Mouse (Mus musculus): ENCODE data around the gene Atrnl1. TPM values are rescaled to one million over a fixed set of nuclear protein-coding genes. Genes with fewer than 3 reads are reported as not detected.

The Atrnl1 gene
- total RNA-seq, 1 experiment = 6.7 TPM

GRCm38 (mm10) chr19:57591631-57592030, 19.2 kb upstream of the Atrnl1 start:
- TF ChIP-seq HCFC1 (IDR thresholded peaks at IDR 0.05; ENCODE audit: borderline replicate concordance, insufficient read depth, low read length) (no peak), MAFK (IDR thresholded peaks at IDR 0.05; ENCODE audit: insufficient read depth, low read depth, low read length) (no peak), CHD2 (IDR thresholded peaks at IDR 0.05; ENCODE audit: low read depth, low read length) (no peak), ZC3H11A (IDR thresholded peaks at IDR 0.05; ENCODE audit: borderline replicate concordance, low read depth, low read length) (no peak), ZNF384 (IDR thresholded peaks at IDR 0.05; ENCODE audit: low read depth, low read length) (no peak)

DNA sequence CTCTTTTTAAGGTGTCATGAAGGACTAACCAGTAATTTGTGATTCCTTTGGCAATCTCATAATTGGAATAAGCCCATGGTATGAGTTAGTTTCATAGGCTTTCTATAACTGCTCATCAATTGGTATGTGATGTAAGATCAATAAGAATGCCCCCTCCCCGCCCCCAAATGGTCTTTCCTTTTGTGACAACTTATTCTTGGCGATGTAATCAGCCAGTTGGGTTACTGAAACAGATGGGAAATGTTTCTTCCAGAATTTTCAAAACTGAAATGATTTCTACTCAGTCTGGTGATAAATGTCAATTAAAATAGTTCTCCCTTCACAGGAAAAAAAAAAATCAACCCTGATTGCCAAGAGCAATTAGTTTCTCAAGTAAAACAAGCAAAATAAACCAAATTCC, 18.5 kb upstream of the Atrnl1 start:
- DNase-seq (ENCODE audit: low read depth, low spot score) = no peak
- in situ Hi-C loops (cut with MboI; ENCODE audit: low sequenced_read_pairs in 2 of 2, unreplicated experiment in 2 of 2) = no loop called here
- Histone ChIP-seq H3K4me1 (ENCODE audit: control insufficient read depth in 2 of 2, insufficient read depth in 2 of 2, low read length in 2 of 2, poor library complexity in 1 of 2) (no peaks in the 10 kb centered on the region), H3K27ac (ENCODE audit: insufficient read depth, low read depth, low read length, poor library complexity, severe bottlenecking) (no peak overlapping the region), H3K9me3 (ENCODE audit: control insufficient read depth, insufficient read depth, low read depth, low read length) (no peaks in the 10 kb centered on the region), H3K4me3 (ENCODE audit: insufficient read depth in 1 of 2, low read depth in 1 of 2, low read length in 2 of 2, poor library complexity in 1 of 2, severe bottlenecking in 1 of 2) (no peak overlapping the region), H3K9ac (ENCODE audit: insufficient read depth, low read depth, low read length, poor library complexity, severe bottlenecking) (no peak overlapping the region), H3K36me3 (ENCODE audit: control insufficient read depth, insufficient read depth, low read length, poor library complexity, severe bottlenecking) (no peaks in the 10 kb centered on the region)
- TF ChIP-seq CHD2 (IDR thresholded peaks at IDR 0.05; ENCODE audit: low read depth, low read length) = no peak
- no peak for TF ChIP-seq HCFC1 (IDR thresholded peaks at IDR 0.05; ENCODE audit: borderline replicate concordance, insufficient read depth, low read length)
- TF ChIP-seq MAFK (IDR thresholded peaks at IDR 0.05; ENCODE audit: insufficient read depth, low read depth, low read length) = no peak
- TF ChIP-seq ZC3H11A (IDR thresholded peaks at IDR 0.05; ENCODE audit: borderline replicate concordance, low read depth, low read length) = no peak
- TF ChIP-seq ZNF384 (IDR thresholded peaks at IDR 0.05; ENCODE audit: low read depth, low read length) = no peak

More at GRCm38 (mm10) chr19:57591631-57592030, 19.2 kb upstream of the Atrnl1 start:
- Histone ChIP-seq H3K27ac (ENCODE audit: insufficient read depth, low read depth, low read length, poor library complexity, severe bottlenecking) (no peak overlapping the region), H3K36me3 (ENCODE audit: control insufficient read depth, insufficient read depth, low read length, poor library complexity, severe bottlenecking) (no peaks in the 10 kb centered on the region), H3K9me3 (ENCODE audit: control insufficient read depth, insufficient read depth, low read depth, low read length) (no peaks in the 10 kb centered on the region), H3K9ac (ENCODE audit: insufficient read depth, low read depth, low read length, poor library complexity, severe bottlenecking) (no peak overlapping the region), H3K4me1 (ENCODE audit: control insufficient read depth in 2 of 2, insufficient read depth in 2 of 2, low read length in 2 of 2, poor library complexity in 1 of 2) (no peaks in the 10 kb centered on the region), H3K4me3 (ENCODE audit: insufficient read depth in 1 of 2, low read depth in 1 of 2, low read length in 2 of 2, poor library complexity in 1 of 2, severe bottlenecking in 1 of 2) (no peak overlapping the region)
- in situ Hi-C loops (cut with MboI; ENCODE audit: low sequenced_read_pairs in 2 of 2, unreplicated experiment in 2 of 2) = no loop called here
- no peak for DNase-seq (ENCODE audit: low read depth, low spot score)

DNA sequence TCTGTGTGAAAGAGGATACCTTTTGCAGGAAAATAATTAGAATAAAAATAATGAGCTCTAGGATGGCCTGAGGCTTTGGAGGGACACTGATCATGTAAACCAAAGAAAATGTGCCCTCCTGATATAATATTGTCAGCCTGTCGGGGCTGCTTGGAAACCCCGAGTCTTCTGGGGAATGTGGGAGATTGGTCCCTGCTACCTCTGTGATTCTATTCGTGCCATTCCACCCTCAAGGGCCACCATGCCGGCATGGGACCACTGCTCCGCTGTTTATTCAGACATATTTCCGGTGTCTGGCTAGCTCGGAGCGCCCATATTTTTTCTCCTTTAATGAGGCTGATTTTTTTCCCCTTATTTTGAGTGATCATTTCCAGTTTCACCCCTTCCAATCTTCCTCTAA, 11.7 kb upstream of the Atrnl1 start:
- no peaks in the 10 kb centered on the region for H3K36me3 ChIP-seq (ENCODE audit: control insufficient read depth, insufficient read depth, low read length, poor library complexity, severe bottlenecking)
- no peaks in the 10 kb centered on the region for H3K9me3 ChIP-seq (ENCODE audit: control insufficient read depth, insufficient read depth, low read depth, low read length)
- H3K4me3 ChIP-seq (ENCODE audit: insufficient read depth in 1 of 2, low read depth in 1 of 2, low read length in 2 of 2, poor library complexity in 1 of 2, severe bottlenecking in 1 of 2) = no peak overlapping the region
- DNase-seq (ENCODE audit: low read depth, low spot score) = no peak
- in situ Hi-C loops (cut with MboI; ENCODE audit: low sequenced_read_pairs in 2 of 2, unreplicated experiment in 2 of 2) = no loop called here
- H3K27ac ChIP-seq (ENCODE audit: insufficient read depth, low read depth, low read length, poor library complexity, severe bottlenecking) = no peak overlapping the region
- H3K4me1 ChIP-seq (ENCODE audit: control insufficient read depth in 2 of 2, insufficient read depth in 2 of 2, low read length in 2 of 2, poor library complexity in 1 of 2) = no peaks in the 10 kb centered on the region; a peak in 1 of 4 replicates
- no peak overlapping the region for H3K9ac ChIP-seq (ENCODE audit: insufficient read depth, low read depth, low read length, poor library complexity, severe bottlenecking)
- TF ChIP-seq ZC3H11A (IDR thresholded peaks at IDR 0.05; ENCODE audit: borderline replicate concordance, low read depth, low read length) (no peak), MAFK (IDR thresholded peaks at IDR 0.05; ENCODE audit: insufficient read depth, low read depth, low read length) (no peak), HCFC1 (IDR thresholded peaks at IDR 0.05; ENCODE audit: borderline replicate concordance, insufficient read depth, low read length) (no peak), CHD2 (IDR thresholded peaks at IDR 0.05; ENCODE audit: low read depth, low read length) (no peak), ZNF384 (IDR thresholded peaks at IDR 0.05; ENCODE audit: low read depth, low read length) (no peak)

GRCm38 (mm10) chr19:57600233-57600929, 10.5 kb upstream of the Atrnl1 start:
- TF ChIP-seq ZC3H11A (IDR thresholded peaks at IDR 0.05; ENCODE audit: borderline replicate concordance, low read depth, low read length) (no peak), ZNF384 (IDR thresholded peaks at IDR 0.05; ENCODE audit: low read depth, low read length) (no peak), CHD2 (IDR thresholded peaks at IDR 0.05; ENCODE audit: low read depth, low read length) (no peak), HCFC1 (IDR thresholded peaks at IDR 0.05; ENCODE audit: borderline replicate concordance, insufficient read depth, low read length) (no peak), MAFK (IDR thresholded peaks at IDR 0.05; ENCODE audit: insufficient read depth, low read depth, low read length) (no peak)
- Histone ChIP-seq H3K9ac (ENCODE audit: insufficient read depth, low read depth, low read length, poor library complexity, severe bottlenecking) (no peak overlapping the region), H3K27ac (ENCODE audit: insufficient read depth, low read depth, low read length, poor library complexity, severe bottlenecking) (no peak overlapping the region), H3K36me3 (ENCODE audit: control insufficient read depth, insufficient read depth, low read length, poor library complexity, severe bottlenecking) (no peaks in the 10 kb centered on the region), H3K4me1 (ENCODE audit: control insufficient read depth in 2 of 2, insufficient read depth in 2 of 2, low read length in 2 of 2, poor library complexity in 1 of 2) (no peaks in the 10 kb centered on the region; a peak in 1 of 4 replicates), H3K9me3 (ENCODE audit: control insufficient read depth, insufficient read depth, low read depth, low read length) (no peaks in the 10 kb centered on the region), H3K4me3 (ENCODE audit: insufficient read depth in 1 of 2, low read depth in 1 of 2, low read length in 2 of 2, poor library complexity in 1 of 2, severe bottlenecking in 1 of 2) (no peak overlapping the region)
- DNase-seq (ENCODE audit: low read depth, low spot score) = no peak
- in situ Hi-C loops (cut with MboI; ENCODE audit: low sequenced_read_pairs in 2 of 2, unreplicated experiment in 2 of 2) = no loop called here
